Mouse (Mus musculus): ENCODE results near the gene Rsl24d1. TPM values are rescaled to one million over a fixed set of nuclear protein-coding genes. Genes with fewer than 3 reads are reported as not detected.

The Rsl24d1 gene
- total and polyA plus RNA-seq, 3 experiments = 25.3 to 51.7 (median 50.1) TPM

- Histone ChIP-seq H3K79me2 (replicated peaks; ENCODE audit: control insufficient read depth, insufficient read depth, low read length) (no peaks in the 10 kb centered on the region), H3K4me3 (no peak overlapping the region), H3K27me3 (ENCODE audit: control insufficient read depth, insufficient read depth, low read length) (no peaks in the 10 kb centered on the region), H3K27ac (no peak overlapping the region), H3K4me1 (ENCODE audit: control insufficient read depth, insufficient read depth, low read length) (no peaks in the 10 kb centered on the region), H3K9ac (ENCODE audit: low read depth, low read length) (no peak overlapping the region), H3K36me3 (ENCODE audit: control insufficient read depth, insufficient read depth, low read length) (no peaks in the 10 kb centered on the region)
- 36% methylated on average over 6 of the region's 6 CpGs for WGBS
- intact Hi-C loops (cut with DNase I) = no loop called here
- TF ChIP-seq EP300 (IDR thresholded peaks at IDR 0.05; ENCODE audit: insufficient read depth, low read depth, low read length) = no peak
- TF ChIP-seq CTCF (IDR thresholded peaks at IDR 0.05) = no peak
- TF ChIP-seq POLR2A (IDR thresholded peaks at IDR 0.05; ENCODE audit: insufficient read depth, low read depth, low read length) = no peak
- DNase-seq = no peak
These were observed 29.3 kb upstream of the Rsl24d1 start for GRCm38 (mm10) chr9:73083956-73084355.

- Histone ChIP-seq H3K9ac (ENCODE audit: low read depth, low read length) (no peak overlapping the region), H3K79me2 (replicated peaks; ENCODE audit: control insufficient read depth, insufficient read depth, low read length) (no peaks in the 10 kb centered on the region), H3K27me3 (ENCODE audit: control insufficient read depth, insufficient read depth, low read length) (no peaks in the 10 kb centered on the region), H3K27ac (no peak overlapping the region), H3K36me3 (ENCODE audit: control insufficient read depth, insufficient read depth, low read length) (no peaks in the 10 kb centered on the region), H3K4me1 (ENCODE audit: control insufficient read depth, insufficient read depth, low read length) (no peaks in the 10 kb centered on the region), H3K4me3 (no peak overlapping the region)
- 43% methylated on average over 6 of the region's 6 CpGs for WGBS
- intact Hi-C loops (cut with DNase I) = no loop called here
- no peak for DNase-seq
- TF ChIP-seq CTCF (IDR thresholded peaks at IDR 0.05) (no peak), POLR2A (IDR thresholded peaks at IDR 0.05; ENCODE audit: insufficient read depth, low read depth, low read length) (no peak), EP300 (IDR thresholded peaks at IDR 0.05; ENCODE audit: insufficient read depth, low read depth, low read length) (no peak)
These were observed 27.4 kb upstream of the Rsl24d1 start for GRCm38 (mm10) chr9:73085845-73086244.

GRCm38 (mm10) chr9:73087121-73087520, 26.1 kb upstream of the Rsl24d1 start:
- Histone ChIP-seq H3K27me3 (ENCODE audit: control insufficient read depth, insufficient read depth, low read length) (no peaks in the 10 kb centered on the region), H3K4me3 (no peak overlapping the region), H3K4me1 (ENCODE audit: control insufficient read depth, insufficient read depth, low read length) (no peaks in the 10 kb centered on the region), H3K36me3 (ENCODE audit: control insufficient read depth, insufficient read depth, low read length) (no peaks in the 10 kb centered on the region), H3K27ac (no peak overlapping the region), H3K9ac (ENCODE audit: low read depth, low read length) (no peak overlapping the region), H3K79me2 (replicated peaks; ENCODE audit: control insufficient read depth, insufficient read depth, low read length) (no peaks in the 10 kb centered on the region)
- intact Hi-C loops (cut with DNase I) = no loop called here
- no peak for DNase-seq
- TF ChIP-seq POLR2A (IDR thresholded peaks at IDR 0.05; ENCODE audit: insufficient read depth, low read depth, low read length) (no peak), EP300 (IDR thresholded peaks at IDR 0.05; ENCODE audit: insufficient read depth, low read depth, low read length) (no peak), CTCF (IDR thresholded peaks at IDR 0.05) (no peak)
- 42% methylated on average over 8 of the region's 8 CpGs for WGBS

GRCm38 (mm10) chr9:73087581-73087980, 25.6 kb upstream of the Rsl24d1 start:
- Histone ChIP-seq H3K79me2 (replicated peaks; ENCODE audit: control insufficient read depth, insufficient read depth, low read length) (no peaks in the 10 kb centered on the region), H3K27ac (no peak overlapping the region), H3K4me1 (ENCODE audit: control insufficient read depth, insufficient read depth, low read length) (no peaks in the 10 kb centered on the region), H3K4me3 (no peak overlapping the region), H3K9ac (ENCODE audit: low read depth, low read length) (no peak overlapping the region), H3K36me3 (ENCODE audit: control insufficient read depth, insufficient read depth, low read length) (no peaks in the 10 kb centered on the region), H3K27me3 (ENCODE audit: control insufficient read depth, insufficient read depth, low read length) (no peaks in the 10 kb centered on the region)
- WGBS = 74% methylated on average over 5 of the region's 5 CpGs
- no peak for DNase-seq
- no peak for TF ChIP-seq POLR2A (IDR thresholded peaks at IDR 0.05; ENCODE audit: insufficient read depth, low read depth, low read length)
- TF ChIP-seq CTCF (IDR thresholded peaks at IDR 0.05) = no peak
- TF ChIP-seq EP300 (IDR thresholded peaks at IDR 0.05; ENCODE audit: insufficient read depth, low read depth, low read length) = no peak
- intact Hi-C loops (cut with DNase I) = no loop called here

GRCm38 (mm10) chr9:73089222-73089920, 23.9 kb upstream of the Rsl24d1 start:
- no peak overlapping the region for H3K9ac ChIP-seq (ENCODE audit: low read depth, low read length)
- DNase-seq = peak in 1 of 2 experiments; percentile 38
- intact Hi-C loops (cut with DNase I) = no loop called here
- H3K4me1 ChIP-seq (ENCODE audit: control insufficient read depth, insufficient read depth, low read length) = no peaks in the 10 kb centered on the region
- no peak for TF ChIP-seq CTCF (IDR thresholded peaks at IDR 0.05)
- no peak for TF ChIP-seq POLR2A (IDR thresholded peaks at IDR 0.05; ENCODE audit: insufficient read depth, low read depth, low read length)
- no peak for TF ChIP-seq EP300 (IDR thresholded peaks at IDR 0.05; ENCODE audit: insufficient read depth, low read depth, low read length)
- H3K36me3 ChIP-seq (ENCODE audit: control insufficient read depth, insufficient read depth, low read length) = no peaks in the 10 kb centered on the region
- H3K27ac ChIP-seq = no peak overlapping the region
- no peaks in the 10 kb centered on the region for H3K27me3 ChIP-seq (ENCODE audit: control insufficient read depth, insufficient read depth, low read length)
- H3K79me2 ChIP-seq (replicated peaks; ENCODE audit: control insufficient read depth, insufficient read depth, low read length) = no peaks in the 10 kb centered on the region
- WGBS = 64% methylated on average over 16 of the region's 16 CpGs
- no peak overlapping the region for H3K4me3 ChIP-seq

- 68% methylated on average over 10 of the region's 10 CpGs for WGBS
- TF ChIP-seq CTCF (IDR thresholded peaks at IDR 0.05) (no peak), EP300 (IDR thresholded peaks at IDR 0.05; ENCODE audit: insufficient read depth, low read depth, low read length) (no peak), POLR2A (IDR thresholded peaks at IDR 0.05; ENCODE audit: insufficient read depth, low read depth, low read length) (no peak)
- H3K27ac ChIP-seq = no peak overlapping the region
These were observed 23.1 kb upstream of the Rsl24d1 start for GRCm38 (mm10) chr9:73090121-73090520.

More at GRCm38 (mm10) chr9:73090121-73090520, 23.1 kb upstream of the Rsl24d1 start:
- Histone ChIP-seq H3K4me1 (ENCODE audit: control insufficient read depth, insufficient read depth, low read length) (no peaks in the 10 kb centered on the region), H3K4me3 (no peak overlapping the region), H3K36me3 (ENCODE audit: control insufficient read depth, insufficient read depth, low read length) (no peaks in the 10 kb centered on the region), H3K9ac (ENCODE audit: low read depth, low read length) (no peak overlapping the region), H3K27me3 (ENCODE audit: control insufficient read depth, insufficient read depth, low read length) (no peaks in the 10 kb centered on the region), H3K79me2 (replicated peaks; ENCODE audit: control insufficient read depth, insufficient read depth, low read length) (no peaks in the 10 kb centered on the region)
- no peak for DNase-seq
- intact Hi-C loops (cut with DNase I) = loop anchor here (2.0 to 5.0 kb wide), 2 partner anchors 121 to 323 kb away; no protein-coding TSS in a partner anchor
